Mouse (Mus musculus) hindbrain, embryonic 10.5 days (tissue): ENCODE data around the gene Rin3. TPM values are rescaled to one million over a fixed set of nuclear protein-coding genes. Genes with fewer than 3 reads are reported as not detected.

Experiments
- DNase-seq: peaks from one replicate; pipeline ENCODE4 v3.0.0-alpha.2; 2017; ENCODE audit warnings: low spot score
- H3K27ac ChIP-seq: fragments of 300-500 bp; sonication (generic); 2 replicates; pipeline ENCODE4 v1.5.1; 2016; ENCODE audit warnings: mild to moderate bottlenecking, moderate library complexity
- H3K27me3 ChIP-seq: fragments of 300-500 bp; sonication (generic); 2 replicates; pipeline ENCODE4 v1.6.1; 2016; ENCODE audit warnings: mild to moderate bottlenecking; ENCODE audit not compliant: poor library complexity, insufficient read depth, severe bottlenecking
- H3K36me3 ChIP-seq: fragments of 300-500 bp; sonication (generic); 2 replicates; pipeline ENCODE4 v1.6.1; 2016; ENCODE audit warnings: mild to moderate bottlenecking, moderate library complexity
- H3K4me1 ChIP-seq: fragments of 300-500 bp; sonication (generic); replicated peaks from 2 replicates; pipeline ENCODE4 v1.6.1; 2016; ENCODE audit warnings: mild to moderate bottlenecking
- H3K4me3 ChIP-seq: fragments of 300-500 bp; sonication (generic); 2 replicates; pipeline ENCODE4 v1.5.1; 2016; ENCODE audit warnings: mild to moderate bottlenecking, moderate library complexity
- H3K9me3 ChIP-seq: fragments of 300-500 bp; sonication (generic); 2 replicates; pipeline ENCODE4 v1.6.1; 2016; ENCODE audit warnings: mild to moderate bottlenecking, moderate library complexity
- WGBS: fragments of 180-500 bp; shearing (Covaris S2); methylation state at CpG from one replicate; pipeline ENCODE4 v1.1.7; 2016; 5-methylcytosine and 5-hydroxymethylcytosine counted together
- polyA plus RNA-seq: library from polyadenylated mRNA; unstranded; fragments of >200 nt; fragmentation: Nextera tagmentation; extraction: Ambion mirVana; gene quantifications from 2 replicates; pipeline ENCODE4 v1.2.1, GENCODE M21; 2016

Gene Rin3
- polyA plus RNA-seq, 1 experiment from 2014 or later: 5.1 TPM

GRCm38 (mm10) chr12:102424456-102424855, 141.6 kb downstream of the Rin3 start:
- Histone ChIP-seq H3K36me3 (peaks cover 33% of the 10 kb centered on the region), H3K4me3 (no peak overlapping the region), H3K9me3 (peaks cover 3% of the 10 kb centered on the region; the same call in 1 of the 2 replicates), H3K4me1 (peaks cover 5% of the 10 kb centered on the region), H3K27me3 (no peaks in the 10 kb centered on the region), H3K27ac (no peak overlapping the region)
- no peak for DNase-seq
- 89% methylated on average over 2 of the region's 2 CpGs for WGBS

DNA sequence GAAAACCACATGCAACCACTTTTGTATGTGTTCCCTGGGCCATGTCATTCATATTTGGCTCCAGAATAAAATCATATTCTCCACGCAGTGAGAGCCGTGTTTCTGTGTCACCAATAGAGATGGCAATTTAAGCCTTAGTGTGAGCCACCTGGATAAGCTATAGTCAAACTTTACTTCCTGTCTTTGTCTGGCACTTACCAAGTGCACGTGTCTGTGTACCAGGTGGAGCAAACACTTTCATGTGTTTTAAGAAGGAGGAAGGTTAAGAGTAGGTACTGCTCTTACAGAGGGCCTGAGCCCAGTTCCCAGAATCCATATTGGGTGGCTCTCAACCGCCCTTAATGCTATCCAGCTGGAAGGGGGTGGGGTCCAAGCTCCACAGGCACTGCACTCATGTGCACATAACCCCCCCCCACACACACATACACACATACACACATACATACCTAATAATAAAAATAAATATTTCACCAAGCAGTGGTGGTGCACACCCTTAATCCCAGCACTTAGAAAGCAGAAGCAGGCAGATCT, 142.3 kb downstream of the Rin3 start:
- no peak for DNase-seq

DNA sequence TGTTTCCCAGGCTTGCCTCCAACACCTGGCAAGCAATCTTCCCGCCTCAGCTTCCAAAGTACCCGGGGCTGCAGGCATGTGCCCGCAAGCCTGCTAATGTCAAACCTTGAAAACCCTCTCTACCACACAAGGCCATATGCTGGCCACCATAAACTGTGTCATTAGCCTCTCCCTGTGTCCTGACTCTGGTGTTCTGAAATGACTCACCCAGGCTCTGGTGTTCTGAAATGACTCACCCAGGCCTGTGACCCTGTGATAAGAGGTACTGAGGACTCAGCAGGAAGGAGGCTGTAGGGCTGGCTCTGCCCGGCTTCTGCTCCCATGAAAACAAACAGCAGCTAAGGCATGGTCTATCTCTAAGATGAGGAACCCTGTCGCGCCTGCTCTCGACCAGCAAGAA, 143.4 kb downstream of the Rin3 start:
- Histone ChIP-seq H3K27me3 (no peaks in the 10 kb centered on the region), H3K4me1 (no peaks in the 10 kb centered on the region), H3K4me3 (no peak overlapping the region), H3K9me3 (peaks cover 3% of the 10 kb centered on the region; the same call in 1 of the 2 replicates), H3K36me3 (peaks cover 31% of the 10 kb centered on the region), H3K27ac (no peak overlapping the region)
- 91% methylated on average over 7 of the region's 7 CpGs for WGBS
- DNase-seq: no peak

More for the DNA sequence above, 142.3 kb downstream of the Rin3 start:
- Histone ChIP-seq H3K9me3 (peaks cover 3% of the 10 kb centered on the region; the same call in 1 of the 2 replicates), H3K27me3 (no peaks in the 10 kb centered on the region), H3K36me3 (peaks cover 33% of the 10 kb centered on the region), H3K4me1 (no peaks in the 10 kb centered on the region), H3K4me3 (no peak overlapping the region), H3K27ac (no peak overlapping the region)
- 89% methylated on average over 4 of the region's 4 CpGs for WGBS

DNA sequence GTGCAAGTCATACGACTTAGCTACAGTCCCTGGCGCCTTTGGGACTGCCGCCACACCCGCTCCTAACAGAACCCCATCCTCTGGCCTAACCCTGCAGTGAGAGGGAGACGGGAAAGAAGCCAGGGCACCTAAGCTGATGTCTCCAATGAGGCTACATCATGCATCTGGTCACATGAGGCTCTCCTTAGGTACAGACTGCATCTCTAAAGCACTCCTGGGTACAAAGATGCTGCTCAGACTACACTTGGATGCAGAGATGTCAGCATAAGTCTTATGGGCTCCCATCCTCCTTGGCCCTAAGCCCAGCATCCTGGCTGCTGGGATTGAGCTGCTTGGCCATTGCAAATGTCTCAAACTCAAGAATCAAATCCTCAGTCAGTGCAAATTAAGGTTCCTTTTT, 146.8 kb downstream of the Rin3 start:
- no peak for DNase-seq
- Histone ChIP-seq H3K4me3 (no peak overlapping the region), H3K27me3 (no peaks in the 10 kb centered on the region), H3K36me3 (peaks cover 8% of the 10 kb centered on the region), H3K27ac (no peak overlapping the region), H3K9me3 (peaks cover 3% of the 10 kb centered on the region; the same call in 1 of the 2 replicates), H3K4me1 (no peaks in the 10 kb centered on the region)
- WGBS: 90% methylated on average over 5 of the region's 5 CpGs

DNA sequence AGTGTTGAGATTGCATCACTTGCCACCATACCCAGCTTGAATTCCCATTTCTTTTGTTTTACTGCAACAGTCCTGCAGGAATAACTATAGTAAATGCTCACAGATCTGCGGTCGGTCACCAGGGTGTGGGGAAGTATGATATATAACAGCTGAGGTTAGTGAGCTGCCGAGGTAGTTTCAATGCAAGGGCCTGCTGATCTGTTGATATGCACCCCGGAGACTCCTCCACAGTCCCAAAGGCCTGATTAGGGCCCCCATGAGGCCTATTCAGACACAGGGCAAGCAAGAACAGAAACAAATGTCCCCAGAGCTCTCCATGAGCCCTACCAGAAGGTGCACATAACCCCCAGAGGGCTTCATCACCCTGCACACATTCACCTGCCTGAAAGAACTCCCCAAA, 147.4 kb downstream of the Rin3 start:
- Histone ChIP-seq H3K27me3 (no peaks in the 10 kb centered on the region), H3K36me3 (peaks cover 8% of the 10 kb centered on the region), H3K4me3 (no peak overlapping the region), H3K4me1 (no peaks in the 10 kb centered on the region), H3K27ac (no peak overlapping the region), H3K9me3 (peaks cover 3% of the 10 kb centered on the region; the same call in 1 of the 2 replicates)
- WGBS: 93% methylated on average over 4 of the region's 4 CpGs
- no peak for DNase-seq

- Histone ChIP-seq H3K9me3 (no peaks in the 10 kb centered on the region), H3K4me3 (no peak overlapping the region), H3K36me3 (no peaks in the 10 kb centered on the region), H3K27ac (no peak overlapping the region), H3K27me3 (no peaks in the 10 kb centered on the region), H3K4me1 (no peaks in the 10 kb centered on the region)
- WGBS: 87% methylated on average over 12 of the region's 12 CpGs
- DNase-seq: no peak
Measured at GRCm38 (mm10) chr12:102432238-102432637, 149.4 kb downstream of the Rin3 start.

DNA sequence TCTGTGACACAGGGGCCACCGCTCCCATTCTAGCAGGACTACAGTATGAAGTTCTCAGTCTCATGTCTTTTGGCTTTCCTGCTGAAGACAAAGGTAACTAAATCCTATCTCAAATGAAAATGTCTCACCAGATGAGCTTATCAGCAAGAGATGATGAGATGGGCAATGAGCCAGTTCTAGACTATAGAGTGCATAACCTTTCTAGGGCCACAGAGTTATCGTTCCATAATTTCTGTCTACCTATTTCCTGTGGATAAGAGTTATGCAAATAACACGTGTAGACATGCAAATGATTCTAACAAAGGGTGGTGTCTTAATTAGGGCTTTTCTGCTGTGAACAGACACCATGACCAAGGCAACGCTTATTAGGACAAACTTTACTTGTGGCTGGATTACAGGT, 151.3 kb downstream of the Rin3 start:
- H3K27ac ChIP-seq: no peak overlapping the region
- 86% methylated on average over 4 of the region's 4 CpGs for WGBS
- no peak for DNase-seq
- peaks cover 13% of the 10 kb centered on the region for H3K4me1 ChIP-seq
- no peaks in the 10 kb centered on the region for H3K27me3 ChIP-seq
- H3K4me3 ChIP-seq: no peak overlapping the region
- no peaks in the 10 kb centered on the region for H3K36me3 ChIP-seq
- no peaks in the 10 kb centered on the region for H3K9me3 ChIP-seq

GRCm38 (mm10) chr12:102436939-102437526, 154.2 kb downstream of the Rin3 start:
- WGBS: 79% methylated on average over 10 of the region's 10 CpGs
- H3K27ac ChIP-seq: no peak overlapping the region
- H3K36me3 ChIP-seq: no peaks in the 10 kb centered on the region
- DNase-seq: no peak
- H3K4me3 ChIP-seq: no peak overlapping the region
- H3K9me3 ChIP-seq: no peaks in the 10 kb centered on the region
- no peaks in the 10 kb centered on the region for H3K27me3 ChIP-seq
- peaks cover 22% of the 10 kb centered on the region for H3K4me1 ChIP-seq

- 77% methylated on average over 5 of the region's 5 CpGs for WGBS
- no peak for DNase-seq
- H3K36me3 ChIP-seq: no peaks in the 10 kb centered on the region
- H3K4me1 ChIP-seq: peaks cover 22% of the 10 kb centered on the region
- no peak overlapping the region for H3K27ac ChIP-seq
- no peak overlapping the region for H3K4me3 ChIP-seq
- H3K27me3 ChIP-seq: no peaks in the 10 kb centered on the region
- no peaks in the 10 kb centered on the region for H3K9me3 ChIP-seq
Measured at GRCm38 (mm10) chr12:102437952-102438351, 155.1 kb downstream of the Rin3 start.

DNA sequence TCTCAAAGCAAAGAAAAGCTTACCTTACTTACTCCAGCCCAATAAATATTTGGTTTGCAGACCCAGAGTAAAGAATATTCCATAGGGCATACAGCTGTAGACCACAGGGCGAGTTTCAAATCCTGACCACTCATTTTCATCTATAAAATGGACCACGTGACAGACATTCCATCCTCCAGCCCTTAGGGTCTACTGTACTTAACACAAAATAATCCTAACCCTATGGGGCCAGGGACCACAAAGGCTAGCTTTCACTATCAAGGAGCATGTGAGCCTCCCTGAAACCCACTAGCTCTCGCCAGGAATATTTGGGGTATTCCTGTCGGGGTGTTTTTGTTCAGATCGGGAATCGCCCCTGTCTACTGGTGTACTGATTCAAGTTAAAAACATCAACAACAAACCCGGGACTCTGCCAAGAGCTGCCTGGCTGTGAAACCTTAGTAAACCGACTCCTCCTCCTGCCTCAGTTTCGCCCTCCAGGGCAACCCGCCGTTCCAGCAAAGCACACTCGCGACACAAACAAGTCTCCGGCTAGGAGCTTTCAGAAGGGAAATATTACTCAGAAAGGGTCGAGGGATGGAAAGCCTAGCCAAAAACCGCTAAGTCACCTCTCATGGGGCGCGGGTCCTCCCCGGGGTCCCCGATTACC, 156.3 kb downstream of the Rin3 start:
- Histone ChIP-seq H3K4me1 (peaks cover 22% of the 10 kb centered on the region), H3K27me3 (no peaks in the 10 kb centered on the region), H3K36me3 (no peaks in the 10 kb centered on the region), H3K9me3 (no peaks in the 10 kb centered on the region), H3K27ac (peak overlapping the region; percentile 86), H3K4me3 (peak overlapping the region; percentile 67)
- WGBS: 3% methylated on average over 20 of the region's 20 CpGs
- DNase-seq: no peak

GRCm38 (mm10) chr12:102439632-102440023, 156.8 kb downstream of the Rin3 start, which contains the start of gene Lgmn:
Gene Lgmn (minus strand): TSS chr12:102439813.
- Histone ChIP-seq H3K36me3 (no peaks in the 10 kb centered on the region), H3K9me3 (no peaks in the 10 kb centered on the region), H3K4me3 (peak within 1 kb of the TSS; percentile 67), H3K27ac (peak within 1 kb of the TSS; percentile 86), H3K4me1 (peaks cover 22% of the 10 kb centered on the region), H3K27me3 (no peaks in the 10 kb centered on the region)
- peak; percentile 97 for DNase-seq
- under 1% methylated on average over 28 of the region's 28 CpGs for WGBS
